Mouse (Mus musculus): ENCODE data around the gene Zeb2.

The Zeb2 gene

GRCm38 (mm10) chr2:45112021-45112747 lies 5.0 kb downstream of the Zeb2 start:
- WGBS, result 8% methylated on average over 9 of the region's 9 CpGs

- 9% methylated on average over 3 of the region's 3 CpGs for whole genome bisulfite sequencing
These were observed 5.6 kb downstream of the Zeb2 start for GRCm38 (mm10) chr2:45111571-45111970.

GRCm38 (mm10) chr2:45110757-45111411 lies 6.3 kb downstream of the Zeb2 start:
- under 1% methylated on average over 20 of the region's 20 CpGs for WGBS

GRCm38 (mm10) chr2:45109951-45110756 lies 7.0 kb downstream of the Zeb2 start:
- under 1% methylated on average over 54 of the region's 54 CpGs for WGBS

- WGBS, result 1% methylated on average over 71 of the region's 74 CpGs
These were observed 7.8 kb downstream of the Zeb2 start for GRCm38 (mm10) chr2:45109161-45109950.

GRCm38 (mm10) chr2:45108521-45109091 lies 8.6 kb downstream of the Zeb2 start:
- 2% methylated on average over 25 of the region's 25 CpGs for WGBS

GRCm38 (mm10) chr2:45107555-45107954 lies 9.6 kb downstream of the Zeb2 start:
- 24% methylated on average over 2 of the region's 2 CpGs for WGBS

GRCm38 (mm10) chr2:45105922-45106851 lies 11.0 kb downstream of the Zeb2 start:
- WGBS, result 21% methylated on average over 7 of the region's 7 CpGs

GRCm38 (mm10) chr2:45105281-45105721 lies 11.9 kb downstream of the Zeb2 start:
- WGBS, result 20% methylated on average over 6 of the region's 6 CpGs

- 14% methylated on average over 7 of the region's 7 CpGs for WGBS
These were observed 12.6 kb downstream of the Zeb2 start for GRCm38 (mm10) chr2:45104511-45105055.

GRCm38 (mm10) chr2:45104066-45104465 lies 13.1 kb downstream of the Zeb2 start:
- WGBS, result 27% methylated on average over 4 of the region's 4 CpGs

GRCm38 (mm10) chr2:45103021-45103983 lies 13.9 kb downstream of the Zeb2 start:
- 21% methylated on average over 10 of the region's 10 CpGs for WGBS

GRCm38 (mm10) chr2:45102191-45102638 lies 15.0 kb downstream of the Zeb2 start:
- WGBS, result 38% methylated on average over 8 of the region's 8 CpGs

- 31% methylated on average over 2 of the region's 2 CpGs for WGBS
These were observed 15.6 kb downstream of the Zeb2 start for GRCm38 (mm10) chr2:45101586-45101985.

GRCm38 (mm10) chr2:45101040-45101439 lies 16.2 kb downstream of the Zeb2 start:
- WGBS, result 39% methylated on average over 4 of the region's 4 CpGs

GRCm38 (mm10) chr2:45100628-45101027 lies 16.6 kb downstream of the Zeb2 start:
- WGBS, result 20% methylated on average over 7 of the region's 7 CpGs

- 30% methylated on average over 4 of the region's 4 CpGs for WGBS
These were observed 17.2 kb downstream of the Zeb2 start for GRCm38 (mm10) chr2:45100017-45100416.

- 26% methylated on average over 4 of the region's 4 CpGs for WGBS
These were observed 18.1 kb downstream of the Zeb2 start for GRCm38 (mm10) chr2:45099081-45099480.

GRCm38 (mm10) chr2:45097969-45098368 lies 19.2 kb downstream of the Zeb2 start:
- WGBS, result 12% methylated on average over 5 of the region's 5 CpGs

All from cerebral cortex, adult 2 months (tissue).